10 mouse cellular contexts compared by ENCODE assay signal in genomic region chr10:120219578-120220359, GRCm38 (mm10). TPM values are rescaled to one million over a fixed set of nuclear protein-coding genes. Genes with fewer than 3 reads are reported as not detected.
A peak's percentile ranks its signal among the peaks of the same experiment; 100 is the strongest.
DNase-seq lines count a peak whose midpoint lies in the region; ATAC-seq and TF ChIP-seq lines count a peak whose summit lies in the region.
"Had no signal": no experiment of that assay in that cellular context is flagged by ENCODE, and none has a peak within 500 bp of the region (broad histone marks: within the 10 kb centered on the region; RNA-seq: fewer than 3 reads in every experiment).

No protein-coding gene starts in this region.

- H3K4me1 ChIP-seq in heart, embryonic 10.5 days = no peaks in the 10 kb centered on the region
- peaks cover 3% of the 10 kb centered on the region; the same call in 1 of the 2 replicates for H3K4me1 ChIP-seq in spleen, adult 2 months (ENCODE audit: control insufficient read depth, insufficient read depth, insufficient read length)
- no peaks in the 10 kb centered on the region for H3K4me1 ChIP-seq in intestine, postnatal 0 days (replicated peaks; ENCODE audit: control insufficient read depth, insufficient read depth, low read length)
- no peaks in the 10 kb centered on the region for H3K4me1 ChIP-seq in forebrain, embryonic 10.5 days
- H3K4me1 ChIP-seq: embryonic facial prominence, embryonic 13.5 days had no signal

- no peaks in the 10 kb centered on the region for H3K27me3 ChIP-seq in heart, embryonic 10.5 days (ENCODE audit: insufficient read depth, poor library complexity, severe bottlenecking)
- H3K27me3 ChIP-seq in spleen, adult 2 months (ENCODE audit: control insufficient read depth, insufficient read depth, low read length) = no peaks in the 10 kb centered on the region
- H3K27me3 ChIP-seq in intestine, postnatal 0 days (replicated peaks; ENCODE audit: control insufficient read depth, insufficient read depth, low read length) = no peaks in the 10 kb centered on the region
- no peaks in the 10 kb centered on the region for H3K27me3 ChIP-seq in forebrain, embryonic 10.5 days (ENCODE audit: poor library complexity, severe bottlenecking)
- H3K27me3 ChIP-seq: embryonic facial prominence, embryonic 13.5 days had no signal

- TF ChIP-seq CTCF in spleen, adult 2 months (IDR thresholded peaks at IDR 0.05; ENCODE audit: extremely low read depth, insufficient read depth, insufficient read length, insufficient replicate concordance) = no peak
- no peak for TF ChIP-seq CTCF in intestine, postnatal 0 days (IDR thresholded peaks at IDR 0.05; ENCODE audit: low read depth)

- no peak; the same call in 1 of the 2 replicates for TF ChIP-seq POLR2A in spleen, adult 2 months (IDR thresholded peaks at IDR 0.05; ENCODE audit: low read depth, low read length)

- peaks cover 28% of the 10 kb centered on the region for H3K36me3 ChIP-seq in heart, embryonic 10.5 days
- peaks cover 14% of the 10 kb centered on the region for H3K36me3 ChIP-seq in spleen, adult 2 months (ENCODE audit: control insufficient read depth, insufficient read depth, low read length)
- peaks cover 23% of the 10 kb centered on the region for H3K36me3 ChIP-seq in intestine, postnatal 0 days (ENCODE audit: control insufficient read depth, insufficient read depth)
- peaks cover 46% of the 10 kb centered on the region for H3K36me3 ChIP-seq in forebrain, embryonic 10.5 days (replicated peaks)

- no peaks in the 10 kb centered on the region for H3K9me3 ChIP-seq in heart, embryonic 10.5 days
- no peaks in the 10 kb centered on the region for H3K9me3 ChIP-seq in intestine, postnatal 0 days (ENCODE audit: control insufficient read depth)
- H3K9me3 ChIP-seq in forebrain, embryonic 10.5 days = no peaks in the 10 kb centered on the region
- H3K9me3 ChIP-seq: embryonic facial prominence, embryonic 13.5 days had no signal

- WGBS in heart, embryonic 10.5 days = 77% methylated on average over 14 of the region's 14 CpGs
- WGBS in spleen, adult 2 months = 36% methylated on average over 14 of the region's 14 CpGs
- 71% methylated on average over 14 of the region's 14 CpGs for WGBS in intestine, postnatal 0 days
- 88% methylated on average over 14 of the region's 14 CpGs for WGBS in forebrain, embryonic 10.5 days

- DNase-seq in heart, adult 11 months = peak; percentile 93
- DNase-seq in heart, embryonic 10.5 days (ENCODE audit: low spot score) = no peak
- peak; percentile 20 to 35 for DNase-seq in spleen, adult 2 months (ENCODE audit: low read depth in 1 of 2, low spot score in 2 of 2)
- DNase-seq in spleen, postnatal 4 days (ENCODE audit: low spot score in 2 of 2) = no peak
- DNase-seq in monocyte, adult 2 months (ENCODE audit: low read depth in 1 of 2, low spot score in 2 of 2) = peak; percentile 10 to 31
- DNase-seq in layer of hippocampus, adult 9-11 months = no peak
- no peak for DNase-seq in forebrain, embryonic 10.5 days (ENCODE audit: extremely low spot score, low spot score)

- peak overlapping the region; percentile 35; the same call in 1 of the 2 replicates for H3K4me2 ChIP-seq in intestine, postnatal 0 days (replicated peaks; ENCODE audit: low read depth)
- H3K4me2 ChIP-seq: embryonic facial prominence, embryonic 13.5 days; hindbrain, embryonic 14.5 days had no signal

- 0 out of 2 replicates have a peak, but pooled peaks have one; percentile 47 for ATAC-seq in intestine, postnatal 0 days

- no peak overlapping the region for H3K27ac ChIP-seq in heart, embryonic 10.5 days
- H3K27ac ChIP-seq in spleen, adult 2 months (ENCODE audit: insufficient read depth, low read length) = peak overlapping the region; percentile 57
- H3K27ac ChIP-seq in intestine, postnatal 0 days (ENCODE audit: low read depth, low read length) = no peak overlapping the region
- no peak overlapping the region for H3K27ac ChIP-seq in forebrain, embryonic 10.5 days
- H3K27ac ChIP-seq: embryonic facial prominence, embryonic 13.5 days; hindbrain, embryonic 14.5 days had no signal

- no peak overlapping the region for H3K4me3 ChIP-seq in heart, embryonic 10.5 days
- H3K4me3 ChIP-seq in spleen, adult 2 months (ENCODE audit: extremely low read depth, insufficient read depth, insufficient read length) = peak overlapping the region; percentile 15; the same call in 1 of the 2 replicates
- H3K4me3 ChIP-seq in intestine, postnatal 0 days (ENCODE audit: low read depth, low read length) = no peak overlapping the region
- H3K4me3 ChIP-seq in forebrain, embryonic 10.5 days = no peak overlapping the region
- H3K4me3 ChIP-seq: embryonic facial prominence, embryonic 13.5 days had no signal

- H3K9ac ChIP-seq in intestine, postnatal 0 days (ENCODE audit: low read depth, low read length) = no peak overlapping the region
- H3K9ac ChIP-seq: embryonic facial prominence, embryonic 13.5 days; hindbrain, embryonic 14.5 days had no signal

RNA-seq across cellular contexts. Expression of gene Llph, which starts 7.1 kb away (rescaled TPM):
- 35.7 and 47.8 TPM in 2 replicates for polyA plus RNA-seq in heart, embryonic 10.5 days (2016; fragmentation: Nextera tagmentation; extraction: Ambion mirVana)
- polyA plus RNA-seq in spleen, adult 2 months (2012; rRNA removed) = 2.8 and 3.0 TPM in 2 replicates
- polyA plus RNA-seq in intestine, postnatal 0 days (2015; fragmentation: Nextera tagmentation; extraction: Ambion mirVana) = 40.6 and 49.3 TPM in 2 replicates
- 67.2 and 68.3 TPM in 2 replicates for polyA plus RNA-seq in forebrain, embryonic 10.5 days (2016; fragmentation: Nextera tagmentation; extraction: Ambion mirVana)

RNA-seq across cellular contexts. Expression of gene Irak3, which starts 17.8 kb away (rescaled TPM):
- 0.22 and 0.24 TPM in 2 replicates for polyA plus RNA-seq in heart, embryonic 10.5 days (2016; fragmentation: Nextera tagmentation; extraction: Ambion mirVana)
- polyA plus RNA-seq in spleen, adult 2 months (2012; rRNA removed) = 5.3 and 5.9 TPM in 2 replicates
- polyA plus RNA-seq in intestine, postnatal 0 days (2015; fragmentation: Nextera tagmentation; extraction: Ambion mirVana) = 0.81 and 0.95 TPM in 2 replicates
- polyA plus RNA-seq in forebrain, embryonic 10.5 days (2016; fragmentation: Nextera tagmentation; extraction: Ambion mirVana) = 0.17 and 0.50 TPM in 2 replicates

RNA-seq across cellular contexts. Expression of gene Tmbim4, which starts 18.4 kb away (rescaled TPM):
- 106 and 119 TPM in 2 replicates for polyA plus RNA-seq in heart, embryonic 10.5 days (2016; fragmentation: Nextera tagmentation; extraction: Ambion mirVana)
- 110 and 156 TPM in 2 replicates for polyA plus RNA-seq in spleen, adult 2 months (2012; rRNA removed)
- 241 and 243 TPM in 2 replicates for polyA plus RNA-seq in intestine, postnatal 0 days (2015; fragmentation: Nextera tagmentation; extraction: Ambion mirVana)
- polyA plus RNA-seq in forebrain, embryonic 10.5 days (2016; fragmentation: Nextera tagmentation; extraction: Ambion mirVana) = 83.4 and 83.9 TPM in 2 replicates

Comparison
In these comparisons a context has a peak if more than half of its experiments do, and no peak if none do; other contexts are left out.
1. DNase-seq: peak in heart, adult 11 months (single experiment), spleen, adult 2 months (2 of 2) and monocyte, adult 2 months (2 of 2); none in heart, embryonic 10.5 days (single experiment), spleen, postnatal 4 days (0 of 2), layer of hippocampus, adult 9-11 months (single experiment) and forebrain, embryonic 10.5 days (single experiment).